Mouse (Mus musculus): ENCODE measurements at regions not wholly inside any gene's neighbourhood (a gene's known extent, or its start where the extent isn't known, plus 50 kb on each side); places are given as distances from the start of the nearest gene placed in this dataset.

- H3K9ac ChIP-seq (ENCODE audit: low read depth, low read length), result no peak overlapping the region
- no peaks in the 10 kb centered on the region for H3K36me3 ChIP-seq (ENCODE audit: control insufficient read depth, insufficient read depth)
- 86% methylated on average over 1 of the region's 1 CpGs for WGBS
- no peak for TF ChIP-seq CTCF (IDR thresholded peaks at IDR 0.05; ENCODE audit: low read depth)
- no peaks in the 10 kb centered on the region for H3K27me3 ChIP-seq (replicated peaks; ENCODE audit: control insufficient read depth, insufficient read depth, low read length)
- H3K9me3 ChIP-seq (ENCODE audit: control insufficient read depth), result no peaks in the 10 kb centered on the region
- H3K27ac ChIP-seq (ENCODE audit: low read depth, low read length), result no peak overlapping the region
- no peak overlapping the region for H3K4me3 ChIP-seq (ENCODE audit: low read depth, low read length)
- no peak overlapping the region for H3K4me2 ChIP-seq (replicated peaks; ENCODE audit: low read depth)
- ATAC-seq, result no peak
- peaks cover 3% of the 10 kb centered on the region for H3K4me1 ChIP-seq (replicated peaks; ENCODE audit: control insufficient read depth, insufficient read depth, low read length)
These were observed 201.4 kb downstream of the Xxylt1 start for GRCm38 (mm10) chr16:30879878-30880277.

- no peak overlapping the region for H3K4me2 ChIP-seq (replicated peaks; ENCODE audit: low read depth)
- no peak overlapping the region for H3K4me3 ChIP-seq (ENCODE audit: low read depth, low read length)
- no peaks in the 10 kb centered on the region for H3K27me3 ChIP-seq (replicated peaks; ENCODE audit: control insufficient read depth, insufficient read depth, low read length)
- no peak for ATAC-seq
- no peaks in the 10 kb centered on the region for H3K36me3 ChIP-seq (ENCODE audit: control insufficient read depth, insufficient read depth)
- H3K4me1 ChIP-seq (replicated peaks; ENCODE audit: control insufficient read depth, insufficient read depth, low read length), result peaks cover 3% of the 10 kb centered on the region
- no peak for TF ChIP-seq CTCF (IDR thresholded peaks at IDR 0.05; ENCODE audit: low read depth)
- no peaks in the 10 kb centered on the region for H3K9me3 ChIP-seq (ENCODE audit: control insufficient read depth)
- 93% methylated on average over 3 of the region's 3 CpGs for WGBS
- no peak overlapping the region for H3K27ac ChIP-seq (ENCODE audit: low read depth, low read length)
- no peak overlapping the region for H3K9ac ChIP-seq (ENCODE audit: low read depth, low read length)
These were observed 200.6 kb downstream of the Xxylt1 start for GRCm38 (mm10) chr16:30880682-30881081.

GRCm38 (mm10) chr16:30881186-30881585 lies 200.0 kb downstream of the Xxylt1 start:
- H3K4me3 ChIP-seq (ENCODE audit: low read depth, low read length), result no peak overlapping the region
- H3K4me2 ChIP-seq (replicated peaks; ENCODE audit: low read depth), result no peak overlapping the region
- WGBS, result 73% methylated on average over 5 of the region's 5 CpGs
- H3K27ac ChIP-seq (ENCODE audit: low read depth, low read length), result no peak overlapping the region
- H3K9ac ChIP-seq (ENCODE audit: low read depth, low read length), result no peak overlapping the region
- no peak for TF ChIP-seq CTCF (IDR thresholded peaks at IDR 0.05; ENCODE audit: low read depth)
- H3K4me1 ChIP-seq (replicated peaks; ENCODE audit: control insufficient read depth, insufficient read depth, low read length), result peaks cover 3% of the 10 kb centered on the region
- no peaks in the 10 kb centered on the region for H3K36me3 ChIP-seq (ENCODE audit: control insufficient read depth, insufficient read depth)
- H3K27me3 ChIP-seq (replicated peaks; ENCODE audit: control insufficient read depth, insufficient read depth, low read length), result no peaks in the 10 kb centered on the region
- H3K9me3 ChIP-seq (ENCODE audit: control insufficient read depth), result no peaks in the 10 kb centered on the region
- no peak for ATAC-seq

GRCm38 (mm10) chr16:30883490-30884188 lies 197.6 kb downstream of the Xxylt1 start:
- WGBS, result 31% methylated on average over 13 of the region's 13 CpGs
- Histone ChIP-seq H3K4me2 (replicated peaks; ENCODE audit: low read depth) (peak overlapping the region; percentile 21; the same call in 1 of the 2 replicates), H3K36me3 (ENCODE audit: control insufficient read depth, insufficient read depth) (no peaks in the 10 kb centered on the region), H3K27ac (ENCODE audit: low read depth, low read length) (no peak overlapping the region; the same call in 1 of the 2 replicates), H3K4me3 (ENCODE audit: low read depth, low read length) (no peak overlapping the region), H3K4me1 (replicated peaks; ENCODE audit: control insufficient read depth, insufficient read depth, low read length) (peaks cover 3% of the 10 kb centered on the region), H3K27me3 (replicated peaks; ENCODE audit: control insufficient read depth, insufficient read depth, low read length) (no peaks in the 10 kb centered on the region), H3K9me3 (ENCODE audit: control insufficient read depth) (no peaks in the 10 kb centered on the region), H3K9ac (ENCODE audit: low read depth, low read length) (no peak overlapping the region)
- ATAC-seq, result peak; percentile 73
- no peak for TF ChIP-seq CTCF (IDR thresholded peaks at IDR 0.05; ENCODE audit: low read depth)

- H3K27me3 ChIP-seq (replicated peaks; ENCODE audit: control insufficient read depth, insufficient read depth, low read length), result no peaks in the 10 kb centered on the region
- no peak overlapping the region for H3K27ac ChIP-seq (ENCODE audit: low read depth, low read length)
- peaks cover 3% of the 10 kb centered on the region for H3K4me1 ChIP-seq (replicated peaks; ENCODE audit: control insufficient read depth, insufficient read depth, low read length)
- WGBS, result 25% methylated on average over 6 of the region's 6 CpGs
- no peaks in the 10 kb centered on the region for H3K9me3 ChIP-seq (ENCODE audit: control insufficient read depth)
- no peak for TF ChIP-seq CTCF (IDR thresholded peaks at IDR 0.05; ENCODE audit: low read depth)
- ATAC-seq, result peak; percentile 46
- H3K4me3 ChIP-seq (ENCODE audit: low read depth, low read length), result no peak overlapping the region
- H3K36me3 ChIP-seq (ENCODE audit: control insufficient read depth, insufficient read depth), result no peaks in the 10 kb centered on the region
- peak overlapping the region; percentile 21; the same call in 1 of the 2 replicates for H3K4me2 ChIP-seq (replicated peaks; ENCODE audit: low read depth)
- H3K9ac ChIP-seq (ENCODE audit: low read depth, low read length), result no peak overlapping the region
These were observed 197.1 kb downstream of the Xxylt1 start for GRCm38 (mm10) chr16:30884189-30884551.

- H3K9ac ChIP-seq (ENCODE audit: low read depth, low read length), result no peak overlapping the region
- H3K27me3 ChIP-seq (replicated peaks; ENCODE audit: control insufficient read depth, insufficient read depth, low read length), result no peaks in the 10 kb centered on the region
- H3K4me1 ChIP-seq (replicated peaks; ENCODE audit: control insufficient read depth, insufficient read depth, low read length), result peaks cover 3% of the 10 kb centered on the region
- no peaks in the 10 kb centered on the region for H3K36me3 ChIP-seq (ENCODE audit: control insufficient read depth, insufficient read depth)
- no peak overlapping the region for H3K4me3 ChIP-seq (ENCODE audit: low read depth, low read length)
- no peak overlapping the region for H3K4me2 ChIP-seq (replicated peaks; ENCODE audit: low read depth)
- no peak for TF ChIP-seq CTCF (IDR thresholded peaks at IDR 0.05; ENCODE audit: low read depth)
- 55% methylated on average over 1 of the region's 1 CpGs for WGBS
- no peak for ATAC-seq
- H3K9me3 ChIP-seq (ENCODE audit: control insufficient read depth), result no peaks in the 10 kb centered on the region
- H3K27ac ChIP-seq (ENCODE audit: low read depth, low read length), result no peak overlapping the region
These were observed 194.2 kb downstream of the Xxylt1 start for GRCm38 (mm10) chr16:30886982-30887381.

Measured in intestine, postnatal 0 days (tissue).